Mouse (Mus musculus) forebrain, embryonic 13.5 days (tissue): Measurements from ENCODE around the gene Mphosph10. TPM values are rescaled to one million over a fixed set of nuclear protein-coding genes. Genes with fewer than 3 reads are reported as not detected.

Experiments
- ATAC-seq: fragments of 200-750 bp; cut with Nextera tagmentation; 2 replicates; pipeline ENCODE4 v1.8.0; 2017
- H3K27ac ChIP-seq: fragments of 300-500 bp; sonication (generic); 2 replicates; pipeline ENCODE4 v1.5.1; 2015; ENCODE audit warnings: inconsistent platforms, mild to moderate bottlenecking, moderate library complexity
- H3K27me3 ChIP-seq: fragments of 300-500 bp; sonication (generic); 2 replicates; pipeline ENCODE4 v1.6.1; 2015; ENCODE audit warnings: mild to moderate bottlenecking, inconsistent platforms
- H3K36me3 ChIP-seq: fragments of 300-500 bp; sonication (generic); 2 replicates; pipeline ENCODE4 v1.6.1; 2015; ENCODE audit warnings: mild to moderate bottlenecking, inconsistent platforms; ENCODE audit not compliant: poor library complexity, severe bottlenecking
- H3K4me1 ChIP-seq: fragments of 300-500 bp; sonication (generic); 2 replicates; pipeline ENCODE4 v1.6.1; 2015; ENCODE audit warnings: inconsistent platforms
- H3K4me2 ChIP-seq: fragments of 300-500 bp; sonication (generic); 2 replicates; pipeline ENCODE4 v1.6.1; 2015; ENCODE audit warnings: inconsistent platforms, mild to moderate bottlenecking, moderate library complexity
- H3K4me3 ChIP-seq: fragments of 300-500 bp; sonication (generic); 2 replicates; pipeline ENCODE4 v1.5.1; 2015; ENCODE audit warnings: mild to moderate bottlenecking, inconsistent platforms
- H3K9ac ChIP-seq: fragments of 300-500 bp; sonication (generic); 2 replicates; pipeline ENCODE4 v1.6.1; 2015; ENCODE audit warnings: mild to moderate bottlenecking, inconsistent platforms
- H3K9me3 ChIP-seq: fragments of 300-500 bp; sonication (generic); replicated peaks from 2 replicates; pipeline ENCODE4 v1.6.1; 2016; ENCODE audit warnings: inconsistent platforms
- WGBS: fragments of 180-500 bp; shearing (Covaris S2); methylation state at CpG from one replicate; pipeline ENCODE4 v1.1.7; 2015; 5-methylcytosine and 5-hydroxymethylcytosine counted together
- polyA plus RNA-seq: library from polyadenylated mRNA; unstranded; fragments of >200 nt; fragmentation: Nextera tagmentation; extraction: Ambion mirVana; gene quantifications from 2 replicates; pipeline ENCODE4 v1.2.1, GENCODE M21; 2015

Mphosph10 gene
- 38.0 and 39.3 TPM in 2 replicates for polyA plus RNA-seq

DNA sequence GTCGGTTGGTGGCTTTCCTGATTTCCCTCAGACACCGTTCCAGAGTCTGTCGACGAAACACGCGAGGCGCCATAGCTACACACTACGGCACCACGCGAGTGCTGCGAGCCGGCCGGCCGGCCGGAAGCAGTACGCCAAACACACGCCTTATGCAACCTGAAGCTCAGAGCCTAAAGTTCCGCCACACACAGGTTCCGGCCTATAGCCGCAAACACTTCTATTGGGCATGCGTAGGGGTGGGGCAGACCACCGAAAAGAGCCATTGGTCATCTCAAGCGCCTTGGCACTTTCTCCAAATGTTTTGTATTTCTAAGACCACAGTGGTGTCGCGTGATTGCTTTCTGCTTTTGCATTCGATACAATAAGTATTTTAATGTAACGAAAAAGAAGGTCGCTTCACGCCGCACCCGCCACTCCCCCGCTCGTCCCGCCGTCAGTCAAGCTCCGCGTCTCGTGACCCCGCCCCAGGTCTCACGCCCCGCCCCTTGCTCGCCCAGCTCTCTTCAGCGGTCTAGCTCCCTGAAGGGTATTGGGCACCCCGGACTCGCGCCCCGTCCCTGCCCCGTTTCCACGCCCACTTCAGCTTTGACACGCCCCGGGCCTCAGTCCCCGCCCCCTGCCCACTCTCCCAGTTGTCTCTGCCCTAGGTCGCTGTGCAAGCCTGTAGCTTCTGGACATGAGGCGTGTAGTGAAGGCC is at the start of gene Mphosph10, which contains the start of gene Mcee:
Gene Mphosph10 (minus strand): TSS at position 147 of the 697 bp plus-strand sequence.
Gene Mcee (plus strand): TSS at position 486 of the 697 bp plus-strand sequence.
- no peaks in the 10 kb centered on the region for H3K9me3 ChIP-seq
- H3K27ac ChIP-seq: peak within 1 kb of the TSS; percentile 37
- no peaks in the 10 kb centered on the region for H3K27me3 ChIP-seq
- H3K4me3 ChIP-seq: peak within 1 kb of the TSS; percentile 78
- ATAC-seq: peak; percentile 98
- peaks cover 19% of the 10 kb centered on the region for H3K4me1 ChIP-seq
- H3K4me2 ChIP-seq: peak within 1 kb of the TSS; percentile 99
- peak within 1 kb of the TSS; percentile 79 for H3K9ac ChIP-seq
- H3K36me3 ChIP-seq: peaks cover 25% of the 10 kb centered on the region
- under 1% methylated on average over 54 of the region's 54 CpGs for WGBS

DNA sequence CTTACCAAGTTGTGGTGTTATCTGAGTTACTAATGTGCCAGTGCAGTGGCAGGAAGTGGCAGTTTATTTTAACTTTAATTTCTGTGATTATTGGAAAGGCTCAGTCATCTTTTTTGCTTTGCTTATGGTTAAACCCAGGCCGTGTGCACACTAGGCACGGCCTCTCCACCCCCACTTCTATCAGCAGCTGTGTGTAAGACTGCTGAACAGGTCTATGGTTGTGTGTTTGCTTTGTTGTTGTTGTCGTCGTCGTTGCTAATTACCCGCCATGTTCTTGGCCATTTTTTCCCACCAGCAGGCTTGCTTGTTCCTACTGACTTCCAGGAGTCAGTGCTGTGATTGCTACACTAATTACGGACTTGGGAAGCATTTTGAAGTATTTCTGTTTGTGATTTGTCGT is 48.5 kb upstream of the Mphosph10 start:
- Histone ChIP-seq H3K4me2 (no peak overlapping the region), H3K9me3 (no peaks in the 10 kb centered on the region), H3K27ac (no peak overlapping the region), H3K4me3 (no peak overlapping the region), H3K9ac (no peak overlapping the region), H3K27me3 (no peaks in the 10 kb centered on the region), H3K36me3 (no peaks in the 10 kb centered on the region), H3K4me1 (no peaks in the 10 kb centered on the region)
- ATAC-seq: no peak
- WGBS: 80% methylated on average over 8 of the region's 8 CpGs

DNA sequence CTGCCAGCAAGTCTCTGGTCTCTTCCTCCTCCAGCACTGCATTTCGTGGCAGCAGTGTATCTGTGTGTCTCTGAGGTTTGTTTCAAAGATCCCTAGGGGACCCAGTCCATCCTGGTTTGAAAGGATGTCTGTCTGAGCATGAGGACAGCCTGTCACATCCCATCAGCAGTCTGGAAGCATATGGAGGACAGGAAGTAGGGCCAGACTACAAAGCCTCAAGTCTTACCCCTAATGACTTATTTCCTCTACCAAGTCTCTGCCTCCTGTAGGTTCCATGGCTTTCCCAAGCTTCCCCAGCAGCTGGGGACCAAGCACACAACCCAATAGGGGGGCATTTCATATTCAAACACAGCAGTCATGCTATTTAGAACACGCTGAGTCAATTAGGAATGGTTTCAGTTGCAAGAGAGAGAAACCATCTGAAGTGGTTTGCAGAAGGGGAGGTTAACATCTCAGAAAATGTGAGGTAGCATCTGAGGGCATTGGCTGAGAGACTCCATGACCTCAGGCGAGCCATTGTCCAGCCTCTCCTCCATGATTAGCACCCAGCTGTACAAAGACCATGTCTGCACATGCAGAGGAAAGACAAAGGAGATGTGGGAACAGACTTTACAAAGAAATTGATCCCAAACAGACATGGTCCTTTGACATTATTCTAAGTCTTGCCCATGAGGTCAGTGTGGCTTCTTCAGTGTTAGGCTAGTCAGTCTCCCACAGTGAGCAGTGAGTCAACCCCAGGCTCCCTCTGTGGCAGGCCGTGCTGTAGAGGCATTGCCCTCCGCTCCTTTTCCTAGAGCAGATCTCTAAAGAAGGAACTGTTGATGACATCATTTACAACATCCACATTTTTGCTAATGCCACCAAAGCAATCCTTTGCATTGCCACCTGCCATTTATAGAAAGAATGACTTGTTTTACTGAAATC is 47.8 kb upstream of the Mphosph10 start:
- no peaks in the 10 kb centered on the region for H3K4me1 ChIP-seq
- H3K27me3 ChIP-seq: no peaks in the 10 kb centered on the region
- no peak overlapping the region for H3K4me3 ChIP-seq
- H3K9ac ChIP-seq: no peak overlapping the region
- WGBS: 62% methylated on average over 5 of the region's 5 CpGs
- ATAC-seq: no peak
- H3K4me2 ChIP-seq: no peak overlapping the region
- H3K9me3 ChIP-seq: no peaks in the 10 kb centered on the region
- H3K36me3 ChIP-seq: no peaks in the 10 kb centered on the region
- no peak overlapping the region for H3K27ac ChIP-seq

DNA sequence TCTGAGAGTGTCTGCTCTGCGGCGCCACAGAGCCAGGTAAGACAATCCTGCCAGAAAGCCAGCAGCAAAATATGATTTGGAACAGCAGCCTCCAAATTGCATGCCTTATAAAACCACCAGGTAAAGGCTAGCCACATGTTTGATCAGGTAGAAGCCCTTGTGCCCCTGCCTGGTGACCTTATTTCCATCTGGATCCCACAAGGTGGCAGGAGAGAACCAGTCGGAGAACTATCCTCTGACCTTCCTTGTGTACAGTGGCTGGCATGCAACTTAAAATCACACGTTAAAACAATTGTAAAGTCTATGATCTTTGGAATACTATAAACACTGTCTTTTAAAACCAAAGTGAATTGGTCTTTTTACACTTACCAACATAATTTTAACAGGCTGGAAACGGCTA is 32.8 kb upstream of the Mphosph10 start:
- no peaks in the 10 kb centered on the region for H3K9me3 ChIP-seq
- no peak overlapping the region for H3K27ac ChIP-seq
- no peaks in the 10 kb centered on the region for H3K4me1 ChIP-seq
- H3K9ac ChIP-seq: no peak overlapping the region
- H3K4me3 ChIP-seq: no peak overlapping the region
- no peaks in the 10 kb centered on the region for H3K27me3 ChIP-seq
- WGBS: 66% methylated on average over 5 of the region's 5 CpGs
- H3K36me3 ChIP-seq: no peaks in the 10 kb centered on the region
- H3K4me2 ChIP-seq: no peak overlapping the region
- ATAC-seq: no peak

- H3K4me3 ChIP-seq: no peak overlapping the region
- H3K27me3 ChIP-seq: no peaks in the 10 kb centered on the region
- no peaks in the 10 kb centered on the region for H3K4me1 ChIP-seq
- H3K27ac ChIP-seq: no peak overlapping the region
- no peak overlapping the region for H3K9ac ChIP-seq
- H3K9me3 ChIP-seq: no peaks in the 10 kb centered on the region
- no peaks in the 10 kb centered on the region for H3K36me3 ChIP-seq
- 93% methylated on average over 8 of the region's 8 CpGs for WGBS
- no peak overlapping the region for H3K4me2 ChIP-seq
- ATAC-seq: no peak
Measured at GRCm38 (mm10) chr7:64403989-64404388, 11.9 kb upstream of the Mphosph10 start.

- Histone ChIP-seq H3K9me3 (no peaks in the 10 kb centered on the region), H3K9ac (no peak overlapping the region), H3K4me1 (no peaks in the 10 kb centered on the region), H3K36me3 (no peaks in the 10 kb centered on the region), H3K4me2 (no peak overlapping the region), H3K4me3 (no peak overlapping the region), H3K27ac (no peak overlapping the region), H3K27me3 (no peaks in the 10 kb centered on the region)
- no peak for ATAC-seq
- 94% methylated on average over 4 of the region's 4 CpGs for WGBS
Measured at GRCm38 (mm10) chr7:64402452-64402851, 10.4 kb upstream of the Mphosph10 start.

DNA sequence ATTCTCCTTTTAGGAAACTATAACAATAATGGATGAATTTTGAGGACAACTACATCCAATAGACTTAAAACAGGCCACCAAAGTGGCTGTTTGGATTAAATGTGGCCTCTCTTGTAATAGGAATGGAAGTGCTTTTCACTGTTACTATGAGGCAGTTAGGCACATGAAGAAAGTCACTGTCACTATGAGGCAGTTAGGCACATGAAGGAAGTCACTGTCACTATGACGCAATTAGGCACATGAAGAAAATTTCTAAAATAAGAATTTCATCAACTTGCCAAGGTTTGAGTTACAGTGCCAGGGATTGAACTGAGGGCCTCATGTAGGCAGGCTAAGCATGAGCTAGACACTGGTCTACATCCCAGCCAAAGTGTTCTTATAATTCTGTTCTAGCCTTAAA is 8.7 kb upstream of the Mphosph10 start:
- 100% methylated on average over 1 of the region's 1 CpGs for WGBS
- H3K27ac ChIP-seq: no peak overlapping the region
- ATAC-seq: no peak

GRCm38 (mm10) chr7:64392819-64393151 is 717 bp upstream of the Mphosph10 start:
- peak overlapping the region; percentile 78 for H3K4me3 ChIP-seq
- WGBS: 2% methylated on average over 15 of the region's 15 CpGs
- H3K4me1 ChIP-seq: peaks cover 19% of the 10 kb centered on the region

More for the DNA sequence above, 8.7 kb upstream of the Mphosph10 start:
- Histone ChIP-seq H3K27me3 (no peaks in the 10 kb centered on the region), H3K9ac (no peak overlapping the region), H3K4me2 (no peak overlapping the region), H3K9me3 (no peaks in the 10 kb centered on the region), H3K36me3 (no peaks in the 10 kb centered on the region), H3K4me3 (no peak overlapping the region), H3K4me1 (no peaks in the 10 kb centered on the region)

GRCm38 (mm10) chr7:64391479-64391878 is 589 bp downstream of the Mphosph10 start:
- H3K27ac ChIP-seq: no peak overlapping the region

More at GRCm38 (mm10) chr7:64392819-64393151, 717 bp upstream of the Mphosph10 start:
- H3K27ac ChIP-seq: peak overlapping the region; percentile 37
- no peaks in the 10 kb centered on the region for H3K27me3 ChIP-seq
- peaks cover 20% of the 10 kb centered on the region for H3K36me3 ChIP-seq
- peak overlapping the region; percentile 79 for H3K9ac ChIP-seq
- peak overlapping the region; percentile 99 for H3K4me2 ChIP-seq
- no peak for ATAC-seq
- no peaks in the 10 kb centered on the region for H3K9me3 ChIP-seq

DNA sequence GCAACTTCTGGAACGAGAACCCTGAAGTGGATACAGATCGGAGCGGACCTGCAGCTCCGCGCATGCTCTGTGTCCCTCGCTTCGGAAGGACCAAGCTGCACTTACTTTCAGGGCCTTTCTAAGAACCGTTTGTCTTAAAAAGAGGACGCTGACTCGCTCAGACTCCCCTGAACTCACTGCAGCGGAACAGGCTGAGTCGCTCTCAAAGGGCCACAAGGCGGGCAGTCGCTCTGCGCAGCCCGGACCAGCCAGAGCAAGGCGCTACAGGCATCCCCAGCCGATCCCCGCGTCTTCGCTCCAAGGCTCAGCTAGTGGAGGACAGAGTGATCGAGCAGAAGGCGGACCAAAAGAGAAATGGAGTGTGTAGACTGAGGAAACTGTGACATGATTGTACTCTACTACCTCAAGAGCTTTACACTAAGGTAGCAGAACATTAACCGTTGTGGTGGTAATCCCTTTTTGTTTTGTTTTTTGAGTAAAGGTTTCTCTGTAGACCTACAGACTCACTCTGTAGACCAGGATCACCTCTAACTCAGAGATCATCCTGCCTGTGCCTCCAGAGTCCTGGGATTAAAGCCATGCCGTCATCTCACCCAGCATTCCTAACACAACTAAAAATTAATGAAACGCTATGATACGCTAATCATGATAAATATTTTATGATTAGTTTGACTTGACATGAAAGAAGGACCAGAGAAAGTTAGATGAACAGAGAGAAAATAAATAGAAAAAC is 18.1 kb downstream of the Mphosph10 start, which contains the start of gene Fan1:
Gene Fan1 (minus strand): TSS at position 266 of the 733 bp plus-strand sequence.
- peaks cover 48% of the 10 kb centered on the region for H3K36me3 ChIP-seq
- H3K4me1 ChIP-seq: peaks cover 10% of the 10 kb centered on the region
- no peaks in the 10 kb centered on the region for H3K9me3 ChIP-seq
- no peaks in the 10 kb centered on the region for H3K27me3 ChIP-seq
- H3K4me3 ChIP-seq: peak within 1 kb of the TSS; percentile 67
- H3K27ac ChIP-seq: peak within 1 kb of the TSS; percentile 92
- peak within 1 kb of the TSS; percentile 69 for H3K4me2 ChIP-seq
- H3K9ac ChIP-seq: peak within 1 kb of the TSS; percentile 83
- ATAC-seq: peak; percentile 97
- 3% methylated on average over 27 of the region's 27 CpGs for WGBS

More at GRCm38 (mm10) chr7:64391479-64391878, 589 bp downstream of the Mphosph10 start:
- WGBS: 5% methylated on average over 8 of the region's 8 CpGs
- H3K4me1 ChIP-seq: peaks cover 19% of the 10 kb centered on the region
- peak overlapping the region; percentile 78 for H3K4me3 ChIP-seq
- no peak for ATAC-seq
- no peaks in the 10 kb centered on the region for H3K9me3 ChIP-seq
- H3K36me3 ChIP-seq: peaks cover 32% of the 10 kb centered on the region
- H3K4me2 ChIP-seq: peak overlapping the region; percentile 99
- H3K9ac ChIP-seq: peak overlapping the region; percentile 76
- H3K27me3 ChIP-seq: no peaks in the 10 kb centered on the region

DNA sequence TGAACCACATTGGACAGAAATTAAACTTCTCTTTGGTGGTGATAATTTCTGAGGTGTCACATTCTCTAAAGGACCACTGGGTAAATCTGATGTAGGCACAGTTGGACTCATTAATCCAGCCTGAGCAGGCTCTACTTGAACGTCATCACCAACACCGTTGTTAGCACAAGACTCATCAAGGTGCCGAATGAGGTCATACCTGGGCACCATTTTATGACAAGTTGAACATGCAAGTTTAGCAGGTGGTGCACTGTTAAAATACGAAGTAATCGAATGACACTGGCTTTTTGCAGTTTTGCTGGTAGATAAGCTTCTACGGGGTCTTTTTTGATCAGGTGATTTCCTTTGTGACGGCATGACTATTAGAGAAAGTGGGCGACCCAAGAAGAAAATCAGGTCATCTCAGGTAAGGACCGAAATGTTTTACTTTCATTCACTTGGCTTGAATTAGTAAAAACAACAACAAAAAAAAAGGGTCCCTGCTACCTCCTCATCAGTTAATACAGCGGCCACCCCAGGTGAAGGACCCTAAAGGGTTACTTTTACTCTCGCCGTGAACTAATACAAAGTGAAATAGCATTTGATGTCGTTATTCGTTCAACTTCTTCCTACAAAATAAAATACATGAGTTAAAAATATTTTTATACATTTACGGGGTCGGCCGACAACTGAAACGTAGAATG is 18.8 kb downstream of the Mphosph10 start:
- Histone ChIP-seq H3K27ac (peak overlapping the region; percentile 92), H3K9me3 (no peaks in the 10 kb centered on the region)
- 12% methylated on average over 18 of the region's 18 CpGs for WGBS

More for the DNA sequence above, 18.8 kb downstream of the Mphosph10 start:
- Histone ChIP-seq H3K27me3 (no peaks in the 10 kb centered on the region), H3K4me1 (peaks cover 10% of the 10 kb centered on the region), H3K9ac (peak overlapping the region; percentile 83), H3K4me2 (peak overlapping the region; percentile 69), H3K36me3 (peaks cover 48% of the 10 kb centered on the region), H3K4me3 (peak overlapping the region; percentile 67)
- ATAC-seq: peak; percentile 37
